Mouse (Mus musculus) Muller cell, postnatal 12 days (primary cell): ENCODE measurements around the gene Vrk1.

Experiments
- DNase-seq: peaks from one replicate; pipeline ENCODE4 v3.0.0-alpha.2; 2015; ENCODE audit errors: inconsistent ontology term

Vrk1 gene

GRCm38 (mm10) chr12:105997028-105997786 lies 12.8 kb upstream of the Vrk1 start:
- no peak for DNase-seq

GRCm38 (mm10) chr12:106001775-106002174 lies 8.3 kb upstream of the Vrk1 start:
- peak; percentile 64 for DNase-seq

- DNase-seq: no peak
Observed at GRCm38 (mm10) chr12:106004719-106005118, 5.3 kb upstream of the Vrk1 start.

- DNase-seq: no peak
Observed at GRCm38 (mm10) chr12:106006218-106006617, 3.8 kb upstream of the Vrk1 start.

GRCm38 (mm10) chr12:106008348-106009050 lies 1.5 kb upstream of the Vrk1 start:
- no peak for DNase-seq

GRCm38 (mm10) chr12:106009122-106009870 lies 732 bp upstream of the Vrk1 start:
- no peak for DNase-seq

- no peak for DNase-seq
Observed at GRCm38 (mm10) chr12:106012161-106012560, 2.1 kb downstream of the Vrk1 start.

GRCm38 (mm10) chr12:106016265-106017012 lies 6.4 kb downstream of the Vrk1 start:
- no peak for DNase-seq

GRCm38 (mm10) chr12:106020063-106020462 lies 10.0 kb downstream of the Vrk1 start:
- DNase-seq: no peak

- DNase-seq: no peak
Observed at GRCm38 (mm10) chr12:106023652-106024051, 13.6 kb downstream of the Vrk1 start.

- DNase-seq: no peak
Observed at GRCm38 (mm10) chr12:106025416-106025815, 15.4 kb downstream of the Vrk1 start.

- DNase-seq: no peak
Observed at GRCm38 (mm10) chr12:106026385-106027134, 16.5 kb downstream of the Vrk1 start.

- no peak for DNase-seq
Observed at GRCm38 (mm10) chr12:106027372-106027771, 17.3 kb downstream of the Vrk1 start.

GRCm38 (mm10) chr12:106029582-106029981 lies 19.6 kb downstream of the Vrk1 start:
- no peak for DNase-seq

- no peak for DNase-seq
Observed at GRCm38 (mm10) chr12:106030146-106030745, 20.2 kb downstream of the Vrk1 start.

- no peak for DNase-seq
Observed at GRCm38 (mm10) chr12:106030796-106031195, 20.8 kb downstream of the Vrk1 start.

GRCm38 (mm10) chr12:106031916-106032315 lies 21.9 kb downstream of the Vrk1 start:
- no peak for DNase-seq

GRCm38 (mm10) chr12:106032361-106032760 lies 22.3 kb downstream of the Vrk1 start:
- no peak for DNase-seq

GRCm38 (mm10) chr12:106034267-106034666 lies 24.2 kb downstream of the Vrk1 start:
- DNase-seq: no peak

GRCm38 (mm10) chr12:106034761-106035160 lies 24.7 kb downstream of the Vrk1 start:
- DNase-seq: no peak

- DNase-seq: no peak
Observed at GRCm38 (mm10) chr12:106040259-106040658, 30.2 kb downstream of the Vrk1 start.
